Mouse (Mus musculus) heart, embryonic 13.5 days (tissue): ENCODE measurements around the gene Tmem132c. TPM values are rescaled to one million over a fixed set of nuclear protein-coding genes. Genes with fewer than 3 reads are reported as not detected.

ENCODE experiments used
- ATAC-seq: fragments of 200-750 bp; cut with Nextera tagmentation; 2 replicates; pipeline ENCODE4 v1.8.0; 2017; ENCODE audit warnings: moderate TSS enrichment; ENCODE audit not compliant: insufficient number of reproducible peaks, low FRiP score, low TSS enrichment; ENCODE audit errors: extremely low read depth
- H3K27ac ChIP-seq: fragments of 300-500 bp; sonication (generic); replicated peaks from 2 replicates; pipeline ENCODE4 v1.5.1; 2015; ENCODE audit warnings: moderate library complexity, mild to moderate bottlenecking, inconsistent platforms
- H3K27me3 ChIP-seq: fragments of 300-500 bp; sonication (generic); replicated peaks from 2 replicates; pipeline ENCODE4 v1.6.1; 2015; ENCODE audit warnings: mild to moderate bottlenecking, inconsistent platforms
- H3K36me3 ChIP-seq: fragments of 300-500 bp; sonication (generic); 2 replicates; pipeline ENCODE4 v1.6.1; 2015; ENCODE audit warnings: mild to moderate bottlenecking, inconsistent platforms
- H3K4me1 ChIP-seq: fragments of 300-500 bp; sonication (generic); 2 replicates; pipeline ENCODE4 v1.6.1; 2015; ENCODE audit warnings: inconsistent platforms
- H3K4me2 ChIP-seq: fragments of 300-500 bp; sonication (generic); 2 replicates; pipeline ENCODE4 v1.6.1; 2015; ENCODE audit warnings: inconsistent platforms, mild to moderate bottlenecking, moderate library complexity
- H3K4me3 ChIP-seq: fragments of 300-500 bp; sonication (generic); 2 replicates; pipeline ENCODE4 v1.5.1; 2015; ENCODE audit warnings: moderate library complexity, mild to moderate bottlenecking, inconsistent platforms
- H3K9ac ChIP-seq: fragments of 300-500 bp; sonication (generic); 2 replicates; pipeline ENCODE4 v1.6.1; 2015; ENCODE audit warnings: inconsistent platforms, mild to moderate bottlenecking, moderate library complexity
- H3K9me3 ChIP-seq: fragments of 300-500 bp; sonication (generic); 2 replicates; pipeline ENCODE4 v1.6.1; 2016; ENCODE audit warnings: inconsistent platforms
- WGBS: fragments of 180-500 bp; shearing (Covaris S2); methylation state at CpG from one replicate; pipeline ENCODE4 v1.1.7; 2015; ENCODE audit warnings: mixed read lengths; 5-methylcytosine and 5-hydroxymethylcytosine counted together
- polyA plus RNA-seq: library from polyadenylated mRNA; unstranded; fragments of >200 nt; fragmentation: Nextera tagmentation; extraction: Ambion mirVana; gene quantifications from 2 replicates; pipeline ENCODE4 v1.2.1, GENCODE M21; 2015

The Tmem132c gene
- polyA plus RNA-seq, 1 experiment from 2014 or later = 2.9 TPM

- Histone ChIP-seq H3K27me3 (no peaks in the 10 kb centered on the region), H3K9ac (peak overlapping the region; percentile 37), H3K27ac (peak overlapping the region; percentile 49), H3K4me2 (peak overlapping the region; percentile 26), H3K9me3 (no peaks in the 10 kb centered on the region), H3K36me3 (peaks cover 45% of the 10 kb centered on the region), H3K4me1 (peaks cover 64% of the 10 kb centered on the region), H3K4me3 (no peak overlapping the region)
- WGBS = 46% methylated on average over 7 of the region's 7 CpGs
- ATAC-seq = no peak
These were observed 367.6 kb downstream of the Tmem132c start for GRCm38 (mm10) chr5:127609191-127609714.

DNA sequence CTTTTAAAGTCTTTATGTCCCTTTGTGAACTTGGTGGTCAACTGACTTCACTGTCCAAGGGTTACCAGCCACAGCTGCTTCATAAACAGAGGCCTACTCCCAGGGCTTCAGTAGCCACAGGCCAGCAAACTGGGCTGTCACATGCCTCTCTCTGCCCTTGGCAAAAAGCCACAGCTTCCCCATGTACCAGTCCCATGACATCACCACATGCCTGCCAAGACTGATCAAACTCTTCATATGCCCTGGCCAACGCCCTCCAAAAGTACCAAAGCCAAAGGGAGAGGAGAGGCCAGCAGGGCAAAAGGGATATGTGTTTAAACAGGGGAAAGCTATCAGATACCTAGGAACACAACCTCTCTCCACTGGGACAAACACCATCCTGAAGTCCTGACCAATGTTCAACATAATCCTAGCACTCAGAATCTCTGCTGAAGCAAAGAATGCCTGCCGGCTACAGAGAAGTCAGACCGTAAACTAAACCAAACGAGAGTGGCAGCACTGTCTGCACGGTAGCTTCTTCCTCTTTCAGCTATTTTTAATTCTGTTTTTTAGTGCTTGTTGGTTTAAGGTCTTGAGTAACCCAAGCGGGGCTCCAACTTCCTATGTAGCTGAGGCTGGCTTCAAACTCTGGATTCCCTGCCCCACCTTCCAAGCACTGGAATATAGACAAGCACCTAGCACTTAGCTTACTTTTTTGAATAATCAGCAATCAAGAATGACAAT is 369.3 kb downstream of the Tmem132c start:
- 56% methylated on average over 6 of the region's 6 CpGs for WGBS
- no peaks in the 10 kb centered on the region for H3K9me3 ChIP-seq
- peaks cover 29% of the 10 kb centered on the region for H3K36me3 ChIP-seq
- ATAC-seq = no peak
- H3K4me2 ChIP-seq = peak overlapping the region; percentile 35
- no peak overlapping the region for H3K4me3 ChIP-seq
- H3K27ac ChIP-seq = peak overlapping the region; percentile 57
- no peaks in the 10 kb centered on the region for H3K27me3 ChIP-seq
- H3K4me1 ChIP-seq = peaks cover 81% of the 10 kb centered on the region
- no peak overlapping the region for H3K9ac ChIP-seq

GRCm38 (mm10) chr5:127611881-127612280 is 370.3 kb downstream of the Tmem132c start:
- Histone ChIP-seq H3K36me3 (peaks cover 19% of the 10 kb centered on the region), H3K4me2 (peak overlapping the region; percentile 35), H3K4me3 (no peak overlapping the region), H3K4me1 (peaks cover 86% of the 10 kb centered on the region), H3K27me3 (no peaks in the 10 kb centered on the region), H3K9me3 (no peaks in the 10 kb centered on the region), H3K9ac (peak overlapping the region; percentile 37; the same call in 1 of the 2 replicates), H3K27ac (peak overlapping the region; percentile 57)
- 61% methylated on average over 1 of the region's 1 CpGs for WGBS
- no peak for ATAC-seq

- Histone ChIP-seq H3K4me1 (peaks cover 84% of the 10 kb centered on the region), H3K4me3 (no peak overlapping the region), H3K36me3 (peaks cover 14% of the 10 kb centered on the region), H3K9ac (no peak overlapping the region), H3K27me3 (no peaks in the 10 kb centered on the region), H3K4me2 (no peak overlapping the region), H3K27ac (no peak overlapping the region), H3K9me3 (no peaks in the 10 kb centered on the region)
- no peak for ATAC-seq
- WGBS = 96% methylated on average over 6 of the region's 6 CpGs
These were observed 370.8 kb downstream of the Tmem132c start for GRCm38 (mm10) chr5:127612397-127612796.
